Mouse (Mus musculus) heart, adult 2 months (tissue): ENCODE results near the gene Ang. TPM values are rescaled to one million over a fixed set of nuclear protein-coding genes. Genes with fewer than 3 reads are reported as not detected.

ENCODE experiments used
- DNase-seq, 2 experiments: peaks; one replicate each; pipeline ENCODE4 v3.0.0; 2021
- H3K27ac ChIP-seq: fragments of 200-600 bp; 2 replicates; pipeline ENCODE4 v1.8.1; 2022
- H3K27me3 ChIP-seq: fragments of 200-500 bp; 2 replicates; pipeline ENCODE4 v1.6.1; 2012; ENCODE audit warnings: mild to moderate bottlenecking, low read length, inconsistent platforms, mixed read lengths; ENCODE audit not compliant: control insufficient read depth, insufficient read depth
- H3K36me3 ChIP-seq: fragments of 200-500 bp; 2 replicates; pipeline ENCODE4 v1.6.1; 2012; ENCODE audit warnings: low read length, inconsistent platforms; ENCODE audit not compliant: control insufficient read depth, insufficient read depth
- H3K4me1 ChIP-seq: fragments of 200-500 bp; 2 replicates; pipeline ENCODE4 v1.6.1; 2011; ENCODE audit warnings: low read length; ENCODE audit not compliant: control insufficient read depth, insufficient read depth
- H3K4me3 ChIP-seq: fragments of 200-600 bp; 2 replicates; pipeline ENCODE4 v1.8.1; 2022
- H3K79me2 ChIP-seq: fragments of 200-500 bp; replicated peaks from 2 replicates; pipeline ENCODE4 v1.6.1; 2012; ENCODE audit warnings: mild to moderate bottlenecking, inconsistent platforms, low read length, moderate library complexity, mixed read lengths; ENCODE audit not compliant: control insufficient read depth, insufficient read depth
- H3K9ac ChIP-seq: fragments of 200-500 bp; 2 replicates; pipeline ENCODE4 v1.6.1; 2012; ENCODE audit warnings: low read depth, mild to moderate bottlenecking, control low read depth, inconsistent platforms, low read length, mixed read lengths
- CTCF ChIP-seq: fragments of 200-600 bp; IDR thresholded peaks from 2 replicates; pipeline ENCODE4 v1.8.1; 2022; ENCODE audit warnings: antibody characterized with exemption, mild to moderate bottlenecking, moderate library complexity
- EP300 ChIP-seq: fragments of 200-500 bp; IDR thresholded peaks from 2 replicates; pipeline ENCODE4 v1.6.1; 2011; ENCODE audit warnings: low read depth, low read length, control low read depth; ENCODE audit not compliant: insufficient read depth
- POLR2A ChIP-seq: fragments of 200-500 bp; IDR thresholded peaks from 2 replicates; pipeline ENCODE4 v1.6.1; 2011; ENCODE audit warnings: mild to moderate bottlenecking, low read depth, low read length, control low read depth; ENCODE audit not compliant: insufficient read depth
- WGBS: fragments of 180-500 bp; shearing (Covaris S2); methylation state at CpG from one replicate; pipeline ENCODE4 v1.1.7; 2018; 5-methylcytosine and 5-hydroxymethylcytosine counted together
- intact Hi-C: fragments of 180-260 bp; cut with DNase I; formaldehyde crosslinking; loops from one replicate; pipeline ENCODE4 v1.15.1; 2025
- polyA plus RNA-seq: library from polyadenylated mRNA; depleted of rRNA; stranded (reverse); fragments of >200 nt; gene quantifications from 2 replicates; pipeline ENCODE4 v1.2.3, GENCODE M21; 2012
- total RNA-seq, 2 experiments: library from RNA; stranded (reverse); gene quantifications; 2 replicates each; pipeline ENCODE4 v1.2.3; 2021

Gene Ang
- total and polyA plus RNA-seq, 3 experiments, result 5.6 to 10.8 (median 10.2) TPM

DNA sequence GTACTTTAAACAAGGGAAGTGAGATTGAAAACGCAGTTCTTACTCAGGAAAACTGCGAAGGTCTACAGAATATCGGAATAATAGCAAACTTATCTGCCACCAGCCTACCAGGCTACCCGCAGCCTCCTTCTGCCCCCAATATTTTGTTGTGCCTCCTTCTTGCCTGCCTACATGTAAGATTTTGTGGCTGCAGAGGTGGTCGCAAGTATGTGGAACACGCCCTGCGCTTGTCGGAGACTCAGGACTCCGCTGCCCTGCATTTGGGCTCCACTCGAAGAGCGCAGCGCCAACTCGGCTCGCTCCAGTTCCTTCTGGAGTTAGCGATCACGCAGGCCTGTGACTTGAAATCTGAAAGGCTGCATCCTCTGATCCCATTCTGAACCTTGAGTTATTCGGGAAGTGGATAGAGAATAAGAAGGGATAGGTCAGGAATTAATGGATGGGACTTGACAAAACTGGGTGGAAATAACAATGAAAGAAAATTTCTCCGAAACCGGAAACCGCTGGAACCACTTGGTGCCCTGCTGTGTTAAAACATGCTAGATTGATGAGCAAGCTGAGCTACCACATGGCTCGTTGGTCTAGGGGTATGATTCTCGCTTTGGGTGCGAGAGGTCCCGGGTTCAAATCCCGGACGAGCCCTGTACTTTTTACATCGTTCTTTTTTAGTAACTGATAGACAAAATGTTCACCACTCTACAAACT, 721 bp upstream of the Ang start:
- WGBS, result under 1% methylated on average over 27 of the region's 27 CpGs

DNA sequence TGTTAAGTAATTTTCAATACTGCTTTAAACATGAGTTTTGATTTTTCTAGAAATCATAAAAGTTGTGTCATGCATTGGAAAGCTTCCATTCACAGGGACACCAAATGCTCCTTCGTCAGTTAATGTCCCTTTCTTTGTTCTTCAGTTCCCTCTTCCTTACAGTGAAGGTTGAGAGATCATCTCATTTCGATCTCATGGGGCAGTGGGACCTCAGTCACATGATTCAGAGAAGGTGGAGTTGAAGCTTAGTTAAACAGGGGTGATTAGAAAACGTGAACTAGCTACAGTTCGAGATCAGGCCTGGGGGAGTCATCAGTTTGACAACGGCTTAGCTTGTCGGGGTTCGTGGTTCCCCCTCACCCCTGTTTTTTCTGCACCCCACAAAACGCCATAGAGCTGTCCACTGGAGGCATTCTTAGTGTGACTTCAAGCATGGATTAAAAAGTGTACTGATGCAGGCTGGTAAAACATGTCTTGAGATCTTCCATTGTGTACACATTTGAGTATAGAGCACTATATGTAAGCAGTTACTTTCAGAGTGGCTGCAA, 1.2 kb downstream of the Ang start:
- no peaks in the 10 kb centered on the region for H3K79me2 ChIP-seq
- H3K4me1 ChIP-seq, result peaks cover 3% of the 10 kb centered on the region; the same call in 1 of the 2 replicates
- no peak for TF ChIP-seq CTCF
- TF ChIP-seq EP300, result no peak
- TF ChIP-seq POLR2A, result no peak
- H3K27me3 ChIP-seq, result no peaks in the 10 kb centered on the region
- WGBS, result 57% methylated on average over 8 of the region's 8 CpGs
- peak overlapping the region; percentile 76 for H3K4me3 ChIP-seq
- H3K27ac ChIP-seq, result peak overlapping the region; percentile 96
- peak overlapping the region; percentile 61 for H3K9ac ChIP-seq
- peak; percentile 18 to 38 for DNase-seq
- intact Hi-C loops, result no loop called here
- no peaks in the 10 kb centered on the region; the same call in 1 of the 2 replicates for H3K36me3 ChIP-seq

More for the DNA sequence above, 721 bp upstream of the Ang start:
- peak overlapping the region; percentile 71 for H3K9ac ChIP-seq
- H3K27me3 ChIP-seq, result no peaks in the 10 kb centered on the region
- no peaks in the 10 kb centered on the region for H3K36me3 ChIP-seq
- TF ChIP-seq CTCF (no peak), EP300 (peak; percentile 82), POLR2A (no peak)
- H3K27ac ChIP-seq, result peak overlapping the region; percentile 96
- intact Hi-C loops, result loop anchor here (1.0 kb wide), 1 partner anchor 283 kb away; the partner anchor contains the start of genes Ccnb1ip1 and Parp2
- DNase-seq, result peak; percentile 84 to 88
- H3K79me2 ChIP-seq, result no peaks in the 10 kb centered on the region
- H3K4me3 ChIP-seq, result peak overlapping the region; percentile 76
- H3K4me1 ChIP-seq, result peaks cover 1% of the 10 kb centered on the region; the same call in 1 of the 2 replicates

DNA sequence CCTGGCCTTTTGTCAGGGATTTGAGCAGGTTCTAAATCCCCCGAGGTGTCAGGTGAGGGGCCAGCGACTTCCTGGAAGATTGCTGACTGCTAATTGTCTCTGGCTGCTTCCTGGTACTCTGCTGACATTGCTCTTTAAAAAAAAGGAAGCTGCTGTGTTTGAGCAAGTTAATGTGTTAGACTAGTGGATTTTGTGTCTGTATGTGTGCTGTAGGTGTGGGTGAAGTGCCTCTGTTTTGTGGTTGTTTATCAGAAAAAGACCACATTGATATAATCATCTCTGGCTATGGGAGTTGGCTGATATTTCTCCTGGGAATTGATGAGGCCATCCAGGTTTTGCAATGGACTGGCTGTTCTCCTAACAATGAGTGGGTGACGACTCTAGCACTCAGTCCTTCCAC, 2.5 kb downstream of the Ang start:
- H3K9ac ChIP-seq, result no peak overlapping the region
- intact Hi-C loops, result no loop called here
- H3K27ac ChIP-seq, result peak overlapping the region; percentile 42
- peaks cover 3% of the 10 kb centered on the region; the same call in 1 of the 2 replicates for H3K4me1 ChIP-seq
- H3K27me3 ChIP-seq, result no peaks in the 10 kb centered on the region
- H3K4me3 ChIP-seq, result no peak overlapping the region; the same call in 1 of the 2 replicates
- DNase-seq, result peak in 1 of 2 experiments; percentile 39
- H3K36me3 ChIP-seq, result no peaks in the 10 kb centered on the region; the same call in 1 of the 2 replicates
- TF ChIP-seq POLR2A (0 out of 2 replicates have a peak, but pooled peaks have one; percentile 18), CTCF (no peak)
- no peaks in the 10 kb centered on the region for H3K79me2 ChIP-seq
- WGBS, result 31% methylated on average over 3 of the region's 3 CpGs

- Histone ChIP-seq H3K27ac (peak overlapping the region; percentile 42), H3K4me3 (no peak overlapping the region), H3K4me1 (peaks cover 3% of the 10 kb centered on the region; the same call in 1 of the 2 replicates), H3K36me3 (no peaks in the 10 kb centered on the region; the same call in 1 of the 2 replicates), H3K9ac (no peak overlapping the region), H3K27me3 (no peaks in the 10 kb centered on the region), H3K79me2 (no peaks in the 10 kb centered on the region)
- WGBS, result 64% methylated on average over 5 of the region's 5 CpGs
- intact Hi-C loops, result no loop called here
- peak; percentile 42 to 46 for DNase-seq
- TF ChIP-seq POLR2A, result no peak
- TF ChIP-seq CTCF, result no peak
- TF ChIP-seq EP300, result no peak
These were observed 3.3 kb downstream of the Ang start for GRCm38 (mm10) chr14:51094096-51094875.

DNA sequence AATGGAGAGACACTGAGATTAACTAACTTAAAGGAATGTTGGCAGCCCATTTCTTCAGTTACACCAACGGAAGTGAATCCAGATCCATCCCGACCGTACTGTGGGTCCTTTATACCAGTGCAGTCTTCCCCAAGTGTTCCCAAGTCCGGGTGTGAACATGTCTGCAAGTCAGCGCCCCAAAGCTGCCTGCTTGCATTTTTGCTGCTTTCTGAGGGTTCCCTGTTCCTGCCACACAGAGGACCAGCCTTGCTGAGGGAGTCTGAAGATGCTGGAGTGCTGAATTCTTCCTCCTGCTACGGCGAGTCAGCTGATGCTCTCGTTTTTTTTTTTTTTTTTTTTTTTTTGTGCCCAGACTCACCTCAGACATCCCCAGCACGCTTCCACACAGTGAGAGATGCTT, 4.0 kb downstream of the Ang start:
- H3K27me3 ChIP-seq, result no peaks in the 10 kb centered on the region
- H3K9ac ChIP-seq, result no peak overlapping the region
- WGBS, result 64% methylated on average over 9 of the region's 9 CpGs
- H3K36me3 ChIP-seq, result no peaks in the 10 kb centered on the region; the same call in 1 of the 2 replicates
- no peaks in the 10 kb centered on the region for H3K79me2 ChIP-seq
- no peak overlapping the region for H3K27ac ChIP-seq
- peak; percentile 33 to 36 for DNase-seq
- peaks cover 3% of the 10 kb centered on the region; the same call in 1 of the 2 replicates for H3K4me1 ChIP-seq
- TF ChIP-seq EP300, result no peak
- TF ChIP-seq POLR2A, result no peak
- no peak for TF ChIP-seq CTCF
- intact Hi-C loops, result no loop called here
- H3K4me3 ChIP-seq, result no peak overlapping the region
